Mouse (Mus musculus): ENCODE results near the gene Rpl14. TPM values are rescaled to one million over a fixed set of nuclear protein-coding genes. Genes with fewer than 3 reads are reported as not detected.

The Rpl14 gene
- total and polyA plus RNA-seq, 2 experiments = 113 to 174 TPM

- 81% methylated on average over 7 of the region's 7 CpGs for WGBS
- Histone ChIP-seq H3K4me3 (ENCODE audit: insufficient read depth, low read depth, low read length) (no peak overlapping the region), H3K4me1 (ENCODE audit: control insufficient read depth, insufficient read depth, low read length) (peaks cover 11% of the 10 kb centered on the region), H3K9ac (ENCODE audit: low read depth, low read length) (no peak overlapping the region), H3K27ac (replicated peaks; ENCODE audit: insufficient read depth, low read depth, low read length) (no peak overlapping the region), H3K79me2 (ENCODE audit: control insufficient read depth, insufficient read depth, low read length) (no peaks in the 10 kb centered on the region), H3K27me3 (ENCODE audit: control insufficient read depth, insufficient read depth, low read length) (no peaks in the 10 kb centered on the region), H3K36me3 (ENCODE audit: control insufficient read depth, insufficient read depth, low read length) (peaks cover 4% of the 10 kb centered on the region; the same call in 1 of the 2 replicates)
- no peak for TF ChIP-seq POLR2A (IDR thresholded peaks at IDR 0.05; ENCODE audit: extremely low read depth, insufficient read depth, low read length)
- TF ChIP-seq CTCF (IDR thresholded peaks at IDR 0.05; ENCODE audit: low read depth, low read length) = no peak
- no peak for DNase-seq (ENCODE audit: extremely low read depth, low read depth, low spot score)
Observed at GRCm38 (mm10) chr9:120579808-120580207, 8.6 kb downstream of the Rpl14 start.

DNA sequence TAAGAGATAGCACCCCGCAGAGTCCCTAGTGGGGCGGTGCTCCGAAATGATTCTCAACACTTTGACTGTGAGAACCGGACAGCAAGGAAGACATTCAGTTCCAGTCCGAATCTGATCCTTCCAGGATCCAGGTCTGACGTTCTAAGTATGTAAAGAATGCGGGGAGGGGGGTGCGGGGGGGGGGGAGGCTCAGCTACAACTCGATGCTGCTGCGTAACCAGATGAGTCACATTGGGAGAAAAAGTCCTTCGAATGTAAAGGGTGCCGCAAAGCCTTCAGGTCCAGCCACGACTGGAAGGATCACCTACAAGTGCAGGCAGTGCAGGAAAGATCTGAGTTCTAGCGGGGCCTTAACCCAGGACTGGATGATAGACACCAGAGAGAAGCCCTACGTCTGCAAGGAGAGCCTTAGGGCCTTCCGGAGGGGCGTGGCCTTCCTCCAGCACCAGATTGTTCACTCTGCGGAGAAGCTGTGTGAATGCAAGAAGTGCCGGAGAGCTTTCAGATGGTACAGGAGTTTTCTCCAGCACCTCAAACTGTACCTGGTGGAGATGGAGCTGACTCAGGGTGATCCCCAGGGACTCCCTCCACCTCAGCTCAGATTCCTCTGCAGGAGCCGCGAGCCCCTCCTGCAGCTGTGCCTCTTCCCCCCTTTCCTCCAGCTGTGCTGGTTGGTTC lies 10.8 kb downstream of the Rpl14 start:
- H3K36me3 ChIP-seq (ENCODE audit: control insufficient read depth, insufficient read depth, low read length) = no peaks in the 10 kb centered on the region

DNA sequence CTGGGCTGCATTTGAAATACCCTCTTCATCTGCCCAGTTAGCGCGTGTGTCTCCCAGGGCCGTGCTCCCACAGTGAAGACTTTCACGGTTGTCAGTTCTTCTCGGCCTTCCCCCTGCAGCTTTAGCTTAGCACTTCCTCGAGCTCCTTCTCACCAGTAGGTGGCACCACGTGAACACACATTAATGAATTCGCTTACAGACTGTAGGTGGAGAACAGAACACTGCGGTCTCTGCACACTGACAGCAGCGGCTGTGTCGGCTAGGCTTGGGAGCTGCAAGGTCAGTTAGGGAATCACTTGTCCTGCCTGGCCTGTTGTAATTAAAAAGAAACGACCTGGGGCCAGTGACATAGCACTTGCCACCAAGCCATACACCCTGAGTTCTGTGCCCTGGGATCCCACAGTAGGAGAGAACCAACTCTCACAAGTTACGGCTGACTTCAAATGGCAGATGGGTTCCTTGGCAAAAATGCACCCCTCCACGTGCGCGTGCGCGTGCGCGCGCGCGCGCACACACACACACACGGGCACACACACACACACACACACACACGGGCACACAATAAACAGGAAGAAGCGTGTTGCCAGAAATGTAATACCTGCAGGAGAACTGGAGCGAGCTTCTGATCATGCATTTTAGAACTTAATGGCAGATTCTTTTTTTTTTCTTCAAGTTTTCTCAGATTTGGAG lies 11.5 kb downstream of the Rpl14 start:
- H3K4me3 ChIP-seq (ENCODE audit: insufficient read depth, low read depth, low read length) = peak overlapping the region; percentile 24
- H3K36me3 ChIP-seq (ENCODE audit: control insufficient read depth, insufficient read depth, low read length) = no peaks in the 10 kb centered on the region
- H3K27me3 ChIP-seq (ENCODE audit: control insufficient read depth, insufficient read depth, low read length) = no peaks in the 10 kb centered on the region
- H3K4me1 ChIP-seq (ENCODE audit: control insufficient read depth, insufficient read depth, low read length) = peaks cover 8% of the 10 kb centered on the region
- no peaks in the 10 kb centered on the region for H3K79me2 ChIP-seq (ENCODE audit: control insufficient read depth, insufficient read depth, low read length)
- DNase-seq (ENCODE audit: extremely low read depth, low read depth, low spot score) = peak; percentile 88
- WGBS = 3% methylated on average over 28 of the region's 28 CpGs
- H3K27ac ChIP-seq (replicated peaks; ENCODE audit: insufficient read depth, low read depth, low read length) = peak overlapping the region; percentile 50
- TF ChIP-seq POLR2A (IDR thresholded peaks at IDR 0.05; ENCODE audit: extremely low read depth, insufficient read depth, low read length) (no peak), CTCF (IDR thresholded peaks at IDR 0.05; ENCODE audit: low read depth, low read length) (peak; percentile 80)
- peak overlapping the region; percentile 30 for H3K9ac ChIP-seq (ENCODE audit: low read depth, low read length)

More for the DNA sequence above, 10.8 kb downstream of the Rpl14 start:
- H3K27me3 ChIP-seq (ENCODE audit: control insufficient read depth, insufficient read depth, low read length) = no peaks in the 10 kb centered on the region
- WGBS = 40% methylated on average over 21 of the region's 21 CpGs
- TF ChIP-seq CTCF (IDR thresholded peaks at IDR 0.05; ENCODE audit: low read depth, low read length) (no peak), POLR2A (IDR thresholded peaks at IDR 0.05; ENCODE audit: extremely low read depth, insufficient read depth, low read length) (no peak)
- H3K9ac ChIP-seq (ENCODE audit: low read depth, low read length) = peak overlapping the region; percentile 30
- H3K4me3 ChIP-seq (ENCODE audit: insufficient read depth, low read depth, low read length) = peak overlapping the region; percentile 24
- no peaks in the 10 kb centered on the region for H3K79me2 ChIP-seq (ENCODE audit: control insufficient read depth, insufficient read depth, low read length)
- H3K27ac ChIP-seq (replicated peaks; ENCODE audit: insufficient read depth, low read depth, low read length) = no peak overlapping the region
- peak; percentile 10 for DNase-seq (ENCODE audit: extremely low read depth, low read depth, low spot score)
- H3K4me1 ChIP-seq (ENCODE audit: control insufficient read depth, insufficient read depth, low read length) = peaks cover 11% of the 10 kb centered on the region

- TF ChIP-seq CTCF (IDR thresholded peaks at IDR 0.05; ENCODE audit: low read depth, low read length) (no peak), POLR2A (IDR thresholded peaks at IDR 0.05; ENCODE audit: extremely low read depth, insufficient read depth, low read length) (no peak)
- H3K27ac ChIP-seq (replicated peaks; ENCODE audit: insufficient read depth, low read depth, low read length) = no peak overlapping the region
- H3K79me2 ChIP-seq (ENCODE audit: control insufficient read depth, insufficient read depth, low read length) = no peaks in the 10 kb centered on the region
- H3K36me3 ChIP-seq (ENCODE audit: control insufficient read depth, insufficient read depth, low read length) = no peaks in the 10 kb centered on the region
- H3K4me1 ChIP-seq (ENCODE audit: control insufficient read depth, insufficient read depth, low read length) = peaks cover 4% of the 10 kb centered on the region
- no peaks in the 10 kb centered on the region for H3K27me3 ChIP-seq (ENCODE audit: control insufficient read depth, insufficient read depth, low read length)
- H3K9ac ChIP-seq (ENCODE audit: low read depth, low read length) = 0 out of 2 replicates have a peak overlapping the region, but pooled peaks have one; percentile 21
- 91% methylated on average over 3 of the region's 3 CpGs for WGBS
- H3K4me3 ChIP-seq (ENCODE audit: insufficient read depth, low read depth, low read length) = no peak overlapping the region
- no peak for DNase-seq (ENCODE audit: extremely low read depth, low read depth, low spot score)
Observed at GRCm38 (mm10) chr9:120583314-120583713, 12.1 kb downstream of the Rpl14 start.

DNA sequence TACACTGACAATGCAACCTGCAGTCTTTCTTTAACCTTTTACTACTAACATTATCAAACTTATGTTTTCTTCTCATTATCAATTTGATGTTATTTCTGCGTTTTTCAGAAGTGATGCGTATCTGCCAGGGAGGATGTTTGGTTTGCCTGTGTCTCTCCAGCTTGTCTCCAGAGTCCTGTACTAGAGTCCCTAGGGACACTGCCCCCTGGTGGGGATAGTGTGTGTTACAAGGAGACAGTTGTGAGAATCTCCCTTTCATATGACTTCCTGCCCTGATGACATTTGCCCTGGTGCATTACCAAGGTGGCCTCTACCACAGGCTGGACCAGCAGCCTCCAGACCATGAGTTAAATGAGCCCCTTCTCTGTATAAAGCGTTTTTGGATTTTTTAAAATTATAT lies 15.3 kb downstream of the Rpl14 start:
- no peaks in the 10 kb centered on the region for H3K79me2 ChIP-seq (ENCODE audit: control insufficient read depth, insufficient read depth, low read length)
- peaks cover 4% of the 10 kb centered on the region for H3K4me1 ChIP-seq (ENCODE audit: control insufficient read depth, insufficient read depth, low read length)
- no peaks in the 10 kb centered on the region for H3K36me3 ChIP-seq (ENCODE audit: control insufficient read depth, insufficient read depth, low read length)
- H3K4me3 ChIP-seq (ENCODE audit: insufficient read depth, low read depth, low read length) = no peak overlapping the region
- 11% methylated on average over 3 of the region's 3 CpGs for WGBS
- no peaks in the 10 kb centered on the region for H3K27me3 ChIP-seq (ENCODE audit: control insufficient read depth, insufficient read depth, low read length)
- DNase-seq (ENCODE audit: extremely low read depth, low read depth, low spot score) = peak; percentile 67
- TF ChIP-seq CTCF (IDR thresholded peaks at IDR 0.05; ENCODE audit: low read depth, low read length) (peak; percentile 71), POLR2A (IDR thresholded peaks at IDR 0.05; ENCODE audit: extremely low read depth, insufficient read depth, low read length) (no peak)
- H3K9ac ChIP-seq (ENCODE audit: low read depth, low read length) = no peak overlapping the region
- H3K27ac ChIP-seq (replicated peaks; ENCODE audit: insufficient read depth, low read depth, low read length) = no peak overlapping the region

GRCm38 (mm10) chr9:120591490-120591889 lies 20.2 kb downstream of the Rpl14 start:
- H3K9ac ChIP-seq (ENCODE audit: low read depth, low read length) = no peak overlapping the region
- peak; percentile 55 for DNase-seq (ENCODE audit: extremely low read depth, low read depth, low spot score)
- H3K27ac ChIP-seq (replicated peaks; ENCODE audit: insufficient read depth, low read depth, low read length) = no peak overlapping the region
- H3K79me2 ChIP-seq (ENCODE audit: control insufficient read depth, insufficient read depth, low read length) = no peaks in the 10 kb centered on the region
- no peaks in the 10 kb centered on the region for H3K4me1 ChIP-seq (ENCODE audit: control insufficient read depth, insufficient read depth, low read length)
- H3K36me3 ChIP-seq (ENCODE audit: control insufficient read depth, insufficient read depth, low read length) = no peaks in the 10 kb centered on the region
- H3K4me3 ChIP-seq (ENCODE audit: insufficient read depth, low read depth, low read length) = no peak overlapping the region
- WGBS = under 1% methylated on average over 9 of the region's 9 CpGs
- TF ChIP-seq CTCF (IDR thresholded peaks at IDR 0.05; ENCODE audit: low read depth, low read length) (peak; percentile 78), POLR2A (IDR thresholded peaks at IDR 0.05; ENCODE audit: extremely low read depth, insufficient read depth, low read length) (no peak)
- no peaks in the 10 kb centered on the region for H3K27me3 ChIP-seq (ENCODE audit: control insufficient read depth, insufficient read depth, low read length)
